Mouse (Mus musculus): ENCODE data around the gene Nppb.

Nppb gene

GRCm38 (mm10) chr4:147985205-147986132 is at the start of gene Nppb:
Nppb (plus strand) TSS chr4:147985788.
- DNase-seq (ENCODE audit: extremely low spot score, low read depth, low spot score): peak; percentile 44

- no peak for DNase-seq (ENCODE audit: extremely low spot score, low read depth, low spot score)
Observed at GRCm38 (mm10) chr4:147935904-147936303, 49.7 kb upstream of the Nppb start.

GRCm38 (mm10) chr4:147936331-147936954 is 49.1 kb upstream of the Nppb start, which contains the start of gene Plod1:
Plod1 (minus strand) TSS chr4:147936767.
- DNase-seq (ENCODE audit: extremely low spot score, low read depth, low spot score): no peak

GRCm38 (mm10) chr4:147937021-147937420 is 48.6 kb upstream of the Nppb start:
- DNase-seq (ENCODE audit: extremely low spot score, low read depth, low spot score): no peak

GRCm38 (mm10) chr4:147937486-147937885 is 48.1 kb upstream of the Nppb start:
- DNase-seq (ENCODE audit: extremely low spot score, low read depth, low spot score): no peak

GRCm38 (mm10) chr4:147938148-147939096 is 47.2 kb upstream of the Nppb start:
- DNase-seq (ENCODE audit: extremely low spot score, low read depth, low spot score): no peak

GRCm38 (mm10) chr4:147940111-147940510 is 45.5 kb upstream of the Nppb start:
- DNase-seq (ENCODE audit: extremely low spot score, low read depth, low spot score): no peak

- DNase-seq (ENCODE audit: extremely low spot score, low read depth, low spot score): peak; percentile 69
Observed at GRCm38 (mm10) chr4:147940576-147941044, 45.0 kb upstream of the Nppb start, which contains the start of gene 2510039O18Rik. 2510039O18Rik (plus strand) TSS chr4:147940895.

GRCm38 (mm10) chr4:147941045-147942020 is 44.3 kb upstream of the Nppb start:
- DNase-seq (ENCODE audit: extremely low spot score, low read depth, low spot score): no peak

- no peak for DNase-seq (ENCODE audit: extremely low spot score, low read depth, low spot score)
Observed at GRCm38 (mm10) chr4:147943005-147943404, 42.6 kb upstream of the Nppb start.

- no peak for DNase-seq (ENCODE audit: extremely low spot score, low read depth, low spot score)
Observed at GRCm38 (mm10) chr4:147947511-147947910, 38.1 kb upstream of the Nppb start.

GRCm38 (mm10) chr4:147953590-147953989 is 32.0 kb upstream of the Nppb start:
- DNase-seq (ENCODE audit: extremely low spot score, low read depth, low spot score): no peak

- no peak for DNase-seq (ENCODE audit: extremely low spot score, low read depth, low spot score)
Observed at GRCm38 (mm10) chr4:147957141-147957540, 28.4 kb upstream of the Nppb start.

GRCm38 (mm10) chr4:147959881-147960831 is 25.4 kb upstream of the Nppb start:
- DNase-seq (ENCODE audit: extremely low spot score, low read depth, low spot score): no peak

GRCm38 (mm10) chr4:147962781-147963180 is 22.8 kb upstream of the Nppb start:
- no peak for DNase-seq (ENCODE audit: extremely low spot score, low read depth, low spot score)

- DNase-seq (ENCODE audit: extremely low spot score, low read depth, low spot score): no peak
Observed at GRCm38 (mm10) chr4:147963623-147964022, 22.0 kb upstream of the Nppb start.

GRCm38 (mm10) chr4:147965712-147966111 is 19.9 kb upstream of the Nppb start:
- DNase-seq (ENCODE audit: extremely low spot score, low read depth, low spot score): no peak

- no peak for DNase-seq (ENCODE audit: extremely low spot score, low read depth, low spot score)
Observed at GRCm38 (mm10) chr4:147968816-147969215, 16.8 kb upstream of the Nppb start.

All from hindlimb bud, embryonic 11.5 days (tissue).